Mouse (Mus musculus) midbrain, embryonic 13.5 days (tissue): ENCODE measurements around the gene Tmem41a. TPM values are rescaled to one million over a fixed set of nuclear protein-coding genes. Genes with fewer than 3 reads are reported as not detected.

Experiments
- ATAC-seq: fragments of 200-750 bp; cut with Nextera tagmentation; 2 replicates; pipeline ENCODE4 v1.8.0; 2017; ENCODE audit warnings: mild to moderate bottlenecking, moderate TSS enrichment, moderate library complexity
- H3K27ac ChIP-seq: fragments of 300-500 bp; sonication (generic); 2 replicates; pipeline ENCODE4 v1.5.1; 2015; ENCODE audit warnings: inconsistent platforms, mild to moderate bottlenecking, moderate library complexity
- H3K27me3 ChIP-seq: fragments of 300-500 bp; sonication (generic); 2 replicates; pipeline ENCODE4 v1.6.1; 2015; ENCODE audit warnings: mild to moderate bottlenecking, inconsistent platforms
- H3K36me3 ChIP-seq: fragments of 300-500 bp; sonication (generic); 2 replicates; pipeline ENCODE4 v1.6.1; 2015; ENCODE audit warnings: mild to moderate bottlenecking, inconsistent platforms
- H3K4me1 ChIP-seq: fragments of 300-500 bp; sonication (generic); replicated peaks from 2 replicates; pipeline ENCODE4 v1.6.1; 2015; ENCODE audit warnings: inconsistent platforms
- H3K4me2 ChIP-seq: fragments of 300-500 bp; sonication (generic); replicated peaks from 2 replicates; pipeline ENCODE4 v1.6.1; 2015; ENCODE audit warnings: moderate library complexity, mild to moderate bottlenecking, inconsistent platforms
- H3K4me3 ChIP-seq: fragments of 300-500 bp; sonication (generic); replicated peaks from 2 replicates; pipeline ENCODE4 v1.5.1; 2015; ENCODE audit warnings: mild to moderate bottlenecking, inconsistent platforms
- H3K9ac ChIP-seq: fragments of 300-500 bp; sonication (generic); replicated peaks from 2 replicates; pipeline ENCODE4 v1.6.1; 2015; ENCODE audit warnings: mild to moderate bottlenecking, inconsistent platforms
- H3K9me3 ChIP-seq: fragments of 300-500 bp; sonication (generic); 2 replicates; pipeline ENCODE4 v1.6.1; 2016; ENCODE audit warnings: mild to moderate bottlenecking, inconsistent platforms
- WGBS: fragments of 180-500 bp; shearing (Covaris S2); methylation state at CpG from one replicate; pipeline ENCODE4 v1.1.7; 2015; 5-methylcytosine and 5-hydroxymethylcytosine counted together
- polyA plus RNA-seq: library from polyadenylated mRNA; unstranded; fragments of >200 nt; fragmentation: Nextera tagmentation; extraction: Ambion mirVana; gene quantifications from 2 replicates; pipeline ENCODE4 v1.2.1, GENCODE M21; 2015

Tmem41a gene
- polyA plus RNA-seq, 1 experiment from 2014 or later: 28.9 TPM

DNA sequence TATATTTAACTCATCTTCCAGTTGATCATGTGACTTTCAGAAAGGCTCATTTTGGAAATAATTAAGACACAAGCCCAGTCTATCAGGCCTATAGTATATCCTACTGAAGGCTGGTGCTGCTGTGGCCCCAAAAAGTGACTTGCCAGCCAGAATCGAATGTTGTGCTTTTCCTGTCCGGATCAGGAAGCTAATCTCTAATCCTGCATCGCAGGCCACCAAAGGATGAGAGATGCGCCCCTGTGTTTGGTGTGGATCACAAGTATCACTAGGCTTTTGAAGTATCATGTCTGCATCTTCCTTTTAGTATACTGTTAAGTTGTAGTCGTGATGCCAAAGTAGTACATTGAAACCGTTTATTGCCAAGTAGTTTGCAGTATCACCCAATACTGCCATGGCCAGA lies 53.5 kb downstream of the Tmem41a start:
- no peaks in the 10 kb centered on the region for H3K4me1 ChIP-seq
- H3K4me2 ChIP-seq: no peak overlapping the region
- no peak for ATAC-seq
- no peak overlapping the region for H3K4me3 ChIP-seq
- H3K9me3 ChIP-seq: no peaks in the 10 kb centered on the region
- no peak overlapping the region for H3K9ac ChIP-seq
- no peaks in the 10 kb centered on the region for H3K27me3 ChIP-seq
- 91% methylated on average over 6 of the region's 6 CpGs for WGBS
- H3K36me3 ChIP-seq: peaks cover 23% of the 10 kb centered on the region
- no peak overlapping the region for H3K27ac ChIP-seq

DNA sequence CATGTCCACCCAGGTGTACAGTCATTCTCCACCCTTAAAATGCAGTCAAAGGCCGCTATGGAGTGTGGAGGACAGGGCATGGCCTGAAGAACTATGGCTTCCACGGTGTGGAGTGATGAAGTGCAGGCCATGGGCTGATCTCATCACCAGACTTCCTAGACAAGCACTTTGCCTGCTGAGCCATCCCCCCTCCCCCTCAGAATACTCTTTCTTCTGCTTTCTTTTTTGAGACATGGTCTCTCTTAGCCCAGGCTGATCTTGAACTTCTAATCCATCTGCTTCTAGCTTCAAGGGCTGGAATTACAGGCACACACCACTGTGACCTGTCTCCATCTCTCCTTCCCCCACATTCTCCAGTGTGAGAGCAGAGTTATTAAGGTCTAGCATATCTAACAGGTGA lies 59.8 kb downstream of the Tmem41a start:
- Histone ChIP-seq H3K27me3 (no peaks in the 10 kb centered on the region), H3K9me3 (no peaks in the 10 kb centered on the region), H3K4me2 (no peak overlapping the region), H3K27ac (no peak overlapping the region), H3K9ac (no peak overlapping the region), H3K4me3 (no peak overlapping the region), H3K36me3 (peaks cover 12% of the 10 kb centered on the region), H3K4me1 (no peaks in the 10 kb centered on the region)
- no peak for ATAC-seq
- WGBS: 93% methylated on average over 2 of the region's 2 CpGs

Other genes with a start within 250 kb of the Tmem41a start
- gene Ehhadh, start 159.7 kb downstream of the Tmem41a start, polyA plus RNA-seq: 1.2 and 1.3 TPM in 2 replicates
- 7.6 and 8.3 TPM in 2 replicates for gene Map3k13, start 153.2 kb downstream of the Tmem41a start, polyA plus RNA-seq
- gene Liph, start 48.1 kb upstream of the Tmem41a start, polyA plus RNA-seq: 0.14 and 0.20 TPM in 2 replicates
- gene Senp2, start 61.9 kb upstream of the Tmem41a start, polyA plus RNA-seq: 48.1 and 50.1 TPM in 2 replicates
- gene Igf2bp2, start 215.7 kb upstream of the Tmem41a start, polyA plus RNA-seq: 31.8 and 32.2 TPM in 2 replicates